Mouse (Mus musculus): ENCODE measurements around the gene Camk1d. TPM values are rescaled to one million over a fixed set of nuclear protein-coding genes. Genes with fewer than 3 reads are reported as not detected.
"Not testable (repeated sequence)": the region's sequence is repeated elsewhere in the genome, so short reads cannot be mapped to it uniquely, and the experiment has no call there.

The Camk1d gene
- polyA plus RNA-seq, 1 experiment from 2014 or later = 7.4 TPM

GRCm38 (mm10) chr2:5392921-5393320 is 321.4 kb downstream of the Camk1d start:
- no peaks in the 10 kb centered on the region for H3K9me3 ChIP-seq (ENCODE audit: control insufficient read depth, low read length)
- no peak overlapping the region for H3K4me2 ChIP-seq (ENCODE audit: low read length)

GRCm38 (mm10) chr2:5392470-5392869 is 321.8 kb downstream of the Camk1d start:
- Histone ChIP-seq H3K27ac (ENCODE audit: low read depth, low read length) (no peak overlapping the region), H3K4me2 (ENCODE audit: low read length) (no peak overlapping the region), H3K36me3 (ENCODE audit: control insufficient read depth, insufficient read depth, low read length) (no peaks in the 10 kb centered on the region), H3K27me3 (replicated peaks; ENCODE audit: control insufficient read depth, insufficient read depth, low read length) (no peaks in the 10 kb centered on the region), H3K4me1 (ENCODE audit: control insufficient read depth, insufficient read depth, low read depth, low read length) (no peaks in the 10 kb centered on the region), H3K9me3 (ENCODE audit: control insufficient read depth, low read length) (no peaks in the 10 kb centered on the region), H3K4me3 (ENCODE audit: low read length) (no peak overlapping the region), H3K9ac (ENCODE audit: low read depth, low read length) (no peak overlapping the region)
- WGBS = 91% methylated on average over 4 of the region's 4 CpGs
- no peak for ATAC-seq

More at GRCm38 (mm10) chr2:5392921-5393320, 321.4 kb downstream of the Camk1d start:
- Histone ChIP-seq H3K36me3 (ENCODE audit: control insufficient read depth, insufficient read depth, low read length) (no peaks in the 10 kb centered on the region), H3K27me3 (replicated peaks; ENCODE audit: control insufficient read depth, insufficient read depth, low read length) (no peaks in the 10 kb centered on the region), H3K4me3 (ENCODE audit: low read length) (no peak overlapping the region), H3K27ac (ENCODE audit: low read depth, low read length) (no peak overlapping the region), H3K4me1 (ENCODE audit: control insufficient read depth, insufficient read depth, low read depth, low read length) (no peaks in the 10 kb centered on the region; the same call in 1 of the 2 replicates), H3K9ac (ENCODE audit: low read depth, low read length) (no peak overlapping the region)
- ATAC-seq = no peak

DNA sequence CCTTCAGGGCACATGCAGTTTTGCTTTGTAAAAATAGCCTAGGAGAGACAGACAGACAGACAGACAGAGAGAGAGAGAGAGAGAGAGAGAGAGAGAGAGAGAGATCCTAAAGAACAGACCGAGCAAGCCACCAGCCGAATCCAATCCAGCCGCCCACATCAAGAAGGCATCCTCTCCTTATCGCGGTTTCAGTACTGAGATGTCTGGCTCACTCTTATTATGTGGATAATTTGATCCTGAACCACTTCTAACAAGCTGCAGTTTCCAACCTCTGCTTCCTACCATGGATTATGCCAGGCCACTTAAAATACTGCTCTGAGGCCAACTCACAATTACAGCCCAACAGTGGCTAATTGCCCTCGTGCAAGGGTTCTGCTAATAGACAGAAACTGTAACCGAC is 325.9 kb downstream of the Camk1d start:
- no peaks in the 10 kb centered on the region for H3K36me3 ChIP-seq (ENCODE audit: control insufficient read depth, insufficient read depth, low read length)
- H3K27me3 ChIP-seq (replicated peaks; ENCODE audit: control insufficient read depth, insufficient read depth, low read length) = no peaks in the 10 kb centered on the region
- H3K27ac ChIP-seq (ENCODE audit: low read depth, low read length) = no peak overlapping the region
- WGBS = 87% methylated on average over 7 of the region's 7 CpGs
- H3K9me3 ChIP-seq (ENCODE audit: control insufficient read depth, low read length) = no peaks in the 10 kb centered on the region
- H3K9ac ChIP-seq (ENCODE audit: low read depth, low read length) = no peak overlapping the region
- H3K4me3 ChIP-seq (ENCODE audit: low read length) = no peak overlapping the region
- no peak for ATAC-seq
- no peak overlapping the region for H3K4me2 ChIP-seq (ENCODE audit: low read length)
- H3K4me1 ChIP-seq (ENCODE audit: control insufficient read depth, insufficient read depth, low read depth, low read length) = 0 out of 2 replicates have a peak, but pooled peaks cover 2% of the 10 kb centered on the region

- no peak overlapping the region for H3K4me2 ChIP-seq (ENCODE audit: low read length)
- peak; percentile 76 for ATAC-seq
- no peak overlapping the region for H3K4me3 ChIP-seq (ENCODE audit: low read length)
- H3K9ac ChIP-seq (ENCODE audit: low read depth, low read length) = no peak overlapping the region
- no peaks in the 10 kb centered on the region for H3K27me3 ChIP-seq (replicated peaks; ENCODE audit: control insufficient read depth, insufficient read depth, low read length)
- WGBS = 41% methylated on average over 12 of the region's 12 CpGs
- H3K4me1 ChIP-seq (ENCODE audit: control insufficient read depth, insufficient read depth, low read depth, low read length) = peaks cover 11% of the 10 kb centered on the region
- no peaks in the 10 kb centered on the region for H3K36me3 ChIP-seq (ENCODE audit: control insufficient read depth, insufficient read depth, low read length)
- H3K9me3 ChIP-seq (ENCODE audit: control insufficient read depth, low read length) = no peaks in the 10 kb centered on the region; the same call in 1 of the 2 replicates
- H3K27ac ChIP-seq (ENCODE audit: low read depth, low read length) = peak overlapping the region; percentile 55
These were observed 332.3 kb downstream of the Camk1d start for GRCm38 (mm10) chr2:5381712-5382710.

DNA sequence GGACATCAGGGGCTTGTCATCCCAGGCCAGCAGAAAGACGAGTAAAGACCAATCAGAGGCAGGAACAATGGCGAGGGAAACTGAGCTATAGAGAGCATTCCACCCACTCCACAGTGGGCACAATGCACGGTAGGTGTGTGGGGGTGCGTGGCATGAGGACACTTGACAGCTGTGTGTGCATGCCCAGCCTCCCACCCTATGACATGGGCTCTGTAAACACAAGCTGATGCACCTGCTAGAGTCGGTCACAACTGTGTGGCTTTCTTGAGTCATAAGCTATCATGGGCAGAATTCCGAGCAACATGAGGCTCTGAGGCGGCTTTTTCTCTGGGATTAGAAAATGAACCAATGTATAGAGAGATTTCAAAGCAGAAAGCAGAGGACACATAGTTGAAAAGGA is 333.3 kb downstream of the Camk1d start:
- Histone ChIP-seq H3K4me2 (ENCODE audit: low read length) (no peak overlapping the region), H3K4me1 (ENCODE audit: control insufficient read depth, insufficient read depth, low read depth, low read length) (peaks cover 9% of the 10 kb centered on the region), H3K36me3 (ENCODE audit: control insufficient read depth, insufficient read depth, low read length) (no peaks in the 10 kb centered on the region), H3K9me3 (ENCODE audit: control insufficient read depth, low read length) (no peaks in the 10 kb centered on the region; the same call in 1 of the 2 replicates), H3K9ac (ENCODE audit: low read depth, low read length) (no peak overlapping the region), H3K4me3 (ENCODE audit: low read length) (no peak overlapping the region), H3K27me3 (replicated peaks; ENCODE audit: control insufficient read depth, insufficient read depth, low read length) (no peaks in the 10 kb centered on the region), H3K27ac (ENCODE audit: low read depth, low read length) (no peak overlapping the region)
- ATAC-seq = no peak
- WGBS = 63% methylated on average over 7 of the region's 7 CpGs

GRCm38 (mm10) chr2:5378922-5379321 is 335.4 kb downstream of the Camk1d start:
- H3K9ac ChIP-seq (ENCODE audit: low read depth, low read length); H3K9me3 ChIP-seq (ENCODE audit: control insufficient read depth, low read length); H3K27me3 ChIP-seq (replicated peaks; ENCODE audit: control insufficient read depth, insufficient read depth, low read length); H3K27ac ChIP-seq (ENCODE audit: low read depth, low read length); H3K4me2 ChIP-seq (ENCODE audit: low read length); H3K4me3 ChIP-seq (ENCODE audit: low read length); ATAC-seq; H3K4me1 ChIP-seq (ENCODE audit: control insufficient read depth, insufficient read depth, low read depth, low read length); H3K36me3 ChIP-seq (ENCODE audit: control insufficient read depth, insufficient read depth, low read length): not testable (repeated sequence)
- 46% methylated on average over 18 of the region's 18 CpGs for WGBS

GRCm38 (mm10) chr2:5378066-5378672 is 336.1 kb downstream of the Camk1d start:
- WGBS = 49% methylated on average over 6 of the region's 6 CpGs

GRCm38 (mm10) chr2:5372886-5373429 is 341.4 kb downstream of the Camk1d start:
- 38% methylated on average over 6 of the region's 6 CpGs for WGBS
- no peak for ATAC-seq

More at GRCm38 (mm10) chr2:5378066-5378672, 336.1 kb downstream of the Camk1d start:
- Histone ChIP-seq H3K4me3 (ENCODE audit: low read length) (no peak overlapping the region), H3K9me3 (ENCODE audit: control insufficient read depth, low read length) (no peaks in the 10 kb centered on the region; the same call in 1 of the 2 replicates), H3K4me2 (ENCODE audit: low read length) (no peak overlapping the region), H3K9ac (ENCODE audit: low read depth, low read length) (no peak overlapping the region), H3K36me3 (ENCODE audit: control insufficient read depth, insufficient read depth, low read length) (no peaks in the 10 kb centered on the region), H3K4me1 (ENCODE audit: control insufficient read depth, insufficient read depth, low read depth, low read length) (peaks cover 9% of the 10 kb centered on the region), H3K27me3 (replicated peaks; ENCODE audit: control insufficient read depth, insufficient read depth, low read length) (no peaks in the 10 kb centered on the region), H3K27ac (ENCODE audit: low read depth, low read length) (no peak overlapping the region)
- ATAC-seq = 0 out of 2 replicates have a peak, but pooled peaks have one; percentile 7

DNA sequence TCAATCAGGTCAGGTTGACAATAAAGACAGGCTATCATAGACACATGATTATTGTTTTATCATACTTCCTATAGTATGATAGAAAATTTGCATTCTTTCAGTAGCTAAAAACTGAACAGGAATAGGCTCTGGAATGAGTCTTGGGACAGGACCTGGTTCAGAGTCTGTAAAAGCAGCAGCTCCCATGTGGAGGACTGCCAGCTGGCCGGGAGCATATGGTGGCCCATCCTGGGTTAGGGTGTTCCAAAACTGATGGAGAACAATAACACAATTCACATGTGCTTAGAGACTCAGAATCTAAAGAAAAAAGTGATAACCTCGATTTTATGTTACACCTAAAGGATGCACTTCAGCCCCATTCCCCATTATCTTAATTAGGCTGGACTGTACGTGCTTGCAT is 343.0 kb downstream of the Camk1d start:
- H3K27ac ChIP-seq (ENCODE audit: low read depth, low read length) = no peak overlapping the region
- 76% methylated on average over 3 of the region's 3 CpGs for WGBS
- no peak overlapping the region for H3K9ac ChIP-seq (ENCODE audit: low read depth, low read length)
- no peak overlapping the region for H3K4me3 ChIP-seq (ENCODE audit: low read length)
- no peak for ATAC-seq
- no peaks in the 10 kb centered on the region for H3K27me3 ChIP-seq (replicated peaks; ENCODE audit: control insufficient read depth, insufficient read depth, low read length)
- no peaks in the 10 kb centered on the region for H3K4me1 ChIP-seq (ENCODE audit: control insufficient read depth, insufficient read depth, low read depth, low read length)
- H3K36me3 ChIP-seq (ENCODE audit: control insufficient read depth, insufficient read depth, low read length) = no peaks in the 10 kb centered on the region
- H3K4me2 ChIP-seq (ENCODE audit: low read length) = no peak overlapping the region
- no peaks in the 10 kb centered on the region for H3K9me3 ChIP-seq (ENCODE audit: control insufficient read depth, low read length)

More at GRCm38 (mm10) chr2:5372886-5373429, 341.4 kb downstream of the Camk1d start:
- no peak overlapping the region for H3K4me3 ChIP-seq (ENCODE audit: low read length)
- H3K4me1 ChIP-seq (ENCODE audit: control insufficient read depth, insufficient read depth, low read depth, low read length) = peaks cover 4% of the 10 kb centered on the region
- no peaks in the 10 kb centered on the region for H3K27me3 ChIP-seq (replicated peaks; ENCODE audit: control insufficient read depth, insufficient read depth, low read length)
- H3K4me2 ChIP-seq (ENCODE audit: low read length) = no peak overlapping the region
- no peaks in the 10 kb centered on the region for H3K9me3 ChIP-seq (ENCODE audit: control insufficient read depth, low read length)
- no peak overlapping the region for H3K27ac ChIP-seq (ENCODE audit: low read depth, low read length)
- H3K9ac ChIP-seq (ENCODE audit: low read depth, low read length) = no peak overlapping the region
- H3K36me3 ChIP-seq (ENCODE audit: control insufficient read depth, insufficient read depth, low read length) = no peaks in the 10 kb centered on the region

Data from hindbrain, embryonic 16.5 days (tissue).